Mouse (Mus musculus) midbrain, embryonic 13.5 days (tissue): Measurements from ENCODE around the gene Zcchc18. TPM values are rescaled to one million over a fixed set of nuclear protein-coding genes. Genes with fewer than 3 reads are reported as not detected.
"Not testable (repeated sequence)": the region's sequence is repeated elsewhere in the genome, so short reads cannot be mapped to it uniquely, and the experiment has no call there.

Experiments
- ATAC-seq: fragments of 200-750 bp; cut with Nextera tagmentation; 2 replicates; pipeline ENCODE4 v1.8.0; 2017; ENCODE audit warnings: mild to moderate bottlenecking, moderate TSS enrichment, moderate library complexity
- H3K27ac ChIP-seq: fragments of 300-500 bp; sonication (generic); 2 replicates; pipeline ENCODE4 v1.5.1; 2015; ENCODE audit warnings: inconsistent platforms, mild to moderate bottlenecking, moderate library complexity
- H3K27me3 ChIP-seq: fragments of 300-500 bp; sonication (generic); 2 replicates; pipeline ENCODE4 v1.6.1; 2015; ENCODE audit warnings: mild to moderate bottlenecking, inconsistent platforms
- H3K36me3 ChIP-seq: fragments of 300-500 bp; sonication (generic); 2 replicates; pipeline ENCODE4 v1.6.1; 2015; ENCODE audit warnings: mild to moderate bottlenecking, inconsistent platforms
- H3K4me1 ChIP-seq: fragments of 300-500 bp; sonication (generic); replicated peaks from 2 replicates; pipeline ENCODE4 v1.6.1; 2015; ENCODE audit warnings: inconsistent platforms
- H3K4me2 ChIP-seq: fragments of 300-500 bp; sonication (generic); replicated peaks from 2 replicates; pipeline ENCODE4 v1.6.1; 2015; ENCODE audit warnings: moderate library complexity, mild to moderate bottlenecking, inconsistent platforms
- H3K4me3 ChIP-seq: fragments of 300-500 bp; sonication (generic); replicated peaks from 2 replicates; pipeline ENCODE4 v1.5.1; 2015; ENCODE audit warnings: mild to moderate bottlenecking, inconsistent platforms
- H3K9ac ChIP-seq: fragments of 300-500 bp; sonication (generic); replicated peaks from 2 replicates; pipeline ENCODE4 v1.6.1; 2015; ENCODE audit warnings: mild to moderate bottlenecking, inconsistent platforms
- H3K9me3 ChIP-seq: fragments of 300-500 bp; sonication (generic); 2 replicates; pipeline ENCODE4 v1.6.1; 2016; ENCODE audit warnings: mild to moderate bottlenecking, inconsistent platforms
- WGBS: fragments of 180-500 bp; shearing (Covaris S2); methylation state at CpG from one replicate; pipeline ENCODE4 v1.1.7; 2015; 5-methylcytosine and 5-hydroxymethylcytosine counted together
- polyA plus RNA-seq: library from polyadenylated mRNA; unstranded; fragments of >200 nt; fragmentation: Nextera tagmentation; extraction: Ambion mirVana; gene quantifications from 2 replicates; pipeline ENCODE4 v1.2.1, GENCODE M21; 2015

Zcchc18 gene
- 234 and 245 TPM in 2 replicates for polyA plus RNA-seq

- WGBS = 18% methylated on average over 24 of the region's 26 CpGs
- Histone ChIP-seq H3K27ac (peak within 1 kb of the TSS; percentile 89), H3K4me1 (peaks cover 20% of the 10 kb centered on the region), H3K27me3 (no peaks in the 10 kb centered on the region; the same call in 1 of the 2 replicates), H3K9me3 (no peaks in the 10 kb centered on the region), H3K9ac (peak within 1 kb of the TSS; percentile 72), H3K4me2 (peak within 1 kb of the TSS; percentile 58), H3K36me3 (no peaks in the 10 kb centered on the region), H3K4me3 (peak within 1 kb of the TSS; percentile 50)
- peak; percentile 99 for ATAC-seq
These were observed at the start of gene Zcchc18 for GRCm38 (mm10) chrX:136992978-136993547. Zcchc18 (plus strand) TSS chrX:136993155.

- not testable (repeated sequence) for H3K27me3 ChIP-seq, H3K27ac ChIP-seq, H3K36me3 ChIP-seq, H3K4me1 ChIP-seq, H3K9me3 ChIP-seq
- Histone ChIP-seq H3K4me2 (peak overlapping the region; percentile 52), H3K9ac (peak overlapping the region; percentile 58), H3K4me3 (peak overlapping the region; percentile 45)
- 28% methylated on average over 13 of the region's 13 CpGs for WGBS
- ATAC-seq = peak; percentile 100
These were observed 35.2 kb upstream of the Zcchc18 start for GRCm38 (mm10) chrX:136957583-136958279.

- H3K4me3 ChIP-seq = peak overlapping the region; percentile 45
- H3K4me2 ChIP-seq = peak overlapping the region; percentile 52
- WGBS = 55% methylated on average over 5 of the region's 5 CpGs
- not testable (repeated sequence) for H3K9me3 ChIP-seq, H3K27ac ChIP-seq, H3K27me3 ChIP-seq, H3K36me3 ChIP-seq, H3K4me1 ChIP-seq
- peak; percentile 32; the same call in 1 of the 2 replicates for ATAC-seq
- 0 out of 2 replicates have a peak overlapping the region, but pooled peaks have one; percentile 28 for H3K9ac ChIP-seq
These were observed 34.7 kb upstream of the Zcchc18 start for GRCm38 (mm10) chrX:136958300-136958699.

GRCm38 (mm10) chrX:136959688-136960087, 33.3 kb upstream of the Zcchc18 start:
- Histone ChIP-seq H3K27me3 (no peaks in the 10 kb centered on the region), H3K27ac (no peak overlapping the region), H3K9me3 (no peaks in the 10 kb centered on the region), H3K4me3 (no peak overlapping the region), H3K4me1 (no peaks in the 10 kb centered on the region), H3K4me2 (no peak overlapping the region), H3K9ac (no peak overlapping the region), H3K36me3 (no peaks in the 10 kb centered on the region)
- ATAC-seq = no peak
- 25% methylated on average over 2 of the region's 2 CpGs for WGBS

- not testable (repeated sequence) for H3K9me3 ChIP-seq, H3K27me3 ChIP-seq, H3K36me3 ChIP-seq, H3K27ac ChIP-seq, H3K4me1 ChIP-seq, ATAC-seq
- Histone ChIP-seq H3K4me2 (peak within 1 kb of the TSS; percentile 59), H3K4me3 (peak within 1 kb of the TSS; percentile 47), H3K9ac (peak within 1 kb of the TSS; percentile 63)
- 88% methylated on average over 6 of the region's 6 CpGs for WGBS
These were observed 17.6 kb upstream of the Zcchc18 start, which contains the start of gene Tmsb15b2 for GRCm38 (mm10) chrX:136975397-136975796. Tmsb15b2 (minus strand) TSS chrX:136975497.

- Histone ChIP-seq H3K27ac (no peak within 1 kb of the TSS), H3K27me3 (no peaks in the 10 kb centered on the region), H3K4me2 (peak within 1 kb of the TSS; percentile 59), H3K36me3 (no peaks in the 10 kb centered on the region), H3K9ac (peak within 1 kb of the TSS; percentile 63), H3K9me3 (no peaks in the 10 kb centered on the region), H3K4me1 (no peaks in the 10 kb centered on the region), H3K4me3 (peak within 1 kb of the TSS; percentile 47)
- peak; percentile 100 for ATAC-seq
- 34% methylated on average over 15 of the region's 15 CpGs for WGBS
These were observed 16.4 kb upstream of the Zcchc18 start, which contains the start of the genes Tmsb15l and Tmsb15b1 for GRCm38 (mm10) chrX:136976424-136977084. Tmsb15l (minus strand) TSS chrX:136976869. Tmsb15b1 (minus strand) TSS chrX:136976874.

- no peak for ATAC-seq
- no peaks in the 10 kb centered on the region for H3K4me1 ChIP-seq
- H3K36me3 ChIP-seq = no peaks in the 10 kb centered on the region
- no peaks in the 10 kb centered on the region for H3K9me3 ChIP-seq
- no peak overlapping the region for H3K9ac ChIP-seq
- no peaks in the 10 kb centered on the region for H3K27me3 ChIP-seq
- H3K4me3 ChIP-seq = no peak overlapping the region
- no peak overlapping the region for H3K27ac ChIP-seq
- no peak overlapping the region for H3K4me2 ChIP-seq
These were observed 14.3 kb upstream of the Zcchc18 start for GRCm38 (mm10) chrX:136978616-136979015.

GRCm38 (mm10) chrX:136986039-136986438, 6.9 kb upstream of the Zcchc18 start:
- Histone ChIP-seq H3K9me3 (no peaks in the 10 kb centered on the region), H3K4me2 (no peak overlapping the region), H3K36me3 (no peaks in the 10 kb centered on the region), H3K4me3 (no peak overlapping the region), H3K9ac (no peak overlapping the region), H3K4me1 (no peaks in the 10 kb centered on the region; the same call in 1 of the 2 replicates), H3K27ac (no peak overlapping the region), H3K27me3 (no peaks in the 10 kb centered on the region; the same call in 1 of the 2 replicates)
- ATAC-seq = no peak

GRCm38 (mm10) chrX:136991274-136991673, 1.7 kb upstream of the Zcchc18 start:
- WGBS = 33% methylated on average over 2 of the region's 2 CpGs
- H3K4me1 ChIP-seq = peaks cover 20% of the 10 kb centered on the region
- H3K9ac ChIP-seq = no peak overlapping the region
- H3K9me3 ChIP-seq = no peaks in the 10 kb centered on the region
- peak overlapping the region; percentile 58 for H3K4me2 ChIP-seq
- no peak for ATAC-seq
- H3K4me3 ChIP-seq = no peak overlapping the region
- no peaks in the 10 kb centered on the region for H3K36me3 ChIP-seq
- no peak overlapping the region for H3K27ac ChIP-seq
- H3K27me3 ChIP-seq = no peaks in the 10 kb centered on the region; the same call in 1 of the 2 replicates

GRCm38 (mm10) chrX:136992191-136992965, 577 bp upstream of the Zcchc18 start:
- Histone ChIP-seq H3K4me2 (peak overlapping the region; percentile 58), H3K9ac (peak overlapping the region; percentile 65), H3K9me3 (no peaks in the 10 kb centered on the region), H3K4me3 (peak overlapping the region; percentile 50), H3K4me1 (peaks cover 20% of the 10 kb centered on the region), H3K36me3 (no peaks in the 10 kb centered on the region), H3K27ac (peak overlapping the region; percentile 89), H3K27me3 (no peaks in the 10 kb centered on the region; the same call in 1 of the 2 replicates)
- peak; percentile 78 for ATAC-seq
- WGBS = 32% methylated on average over 19 of the region's 19 CpGs

- Histone ChIP-seq H3K27me3 (no peaks in the 10 kb centered on the region; the same call in 1 of the 2 replicates), H3K27ac (peak overlapping the region; percentile 89), H3K4me2 (peak overlapping the region; percentile 58), H3K36me3 (no peaks in the 10 kb centered on the region), H3K9ac (peak overlapping the region; percentile 72), H3K4me1 (peaks cover 20% of the 10 kb centered on the region), H3K9me3 (no peaks in the 10 kb centered on the region), H3K4me3 (peak overlapping the region; percentile 50)
- ATAC-seq = no peak
- WGBS = 13% methylated on average over 14 of the region's 14 CpGs
These were observed 686 bp downstream of the Zcchc18 start for GRCm38 (mm10) chrX:136993641-136994040.
